Mouse (Mus musculus): ENCODE data around the gene Arl2bp.

DNA sequence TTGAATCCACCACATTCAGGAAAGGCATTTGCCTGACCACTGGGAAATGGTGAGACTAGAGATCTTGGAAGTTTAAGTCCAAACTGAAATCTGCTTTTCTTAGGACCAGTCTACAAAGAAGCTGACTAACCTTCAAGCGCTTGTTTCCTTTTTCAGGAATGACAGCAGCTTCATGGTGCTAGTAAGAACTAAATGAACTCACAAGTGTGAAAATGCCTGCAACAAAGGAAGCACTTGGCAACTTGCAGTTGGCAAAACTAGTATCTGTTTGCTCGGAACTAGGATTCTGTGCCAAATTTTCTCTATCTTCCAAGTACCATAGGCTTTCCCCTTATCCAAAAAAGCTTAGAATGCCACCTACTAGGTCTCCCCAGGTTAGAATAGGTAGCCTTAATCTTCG is 20.2 kb upstream of the Arl2bp start:
- TF ChIP-seq CTCF (IDR thresholded peaks at IDR 0.05) (no peak), EP300 (IDR thresholded peaks at IDR 0.05; ENCODE audit: insufficient read depth, low read depth, low read length) (no peak)

Measured in heart, adult 2 months (tissue).